Mouse (Mus musculus) effector memory CD4-positive, alpha-beta T cell, adult 5 months (primary cell): Measurements from ENCODE around the gene Krt77. TPM values are rescaled to one million over a fixed set of nuclear protein-coding genes. Genes with fewer than 3 reads are reported as not detected.

Experiments
- polyA plus RNA-seq: library from polyadenylated mRNA; unstranded; fragments of 100-300 nt; shearing (Covaris generic); gene quantifications from one replicate; pipeline ENCODE4 v1.2.1, GENCODE M21; 2017

The Krt77 gene
- not detected for polyA plus RNA-seq

DNA sequence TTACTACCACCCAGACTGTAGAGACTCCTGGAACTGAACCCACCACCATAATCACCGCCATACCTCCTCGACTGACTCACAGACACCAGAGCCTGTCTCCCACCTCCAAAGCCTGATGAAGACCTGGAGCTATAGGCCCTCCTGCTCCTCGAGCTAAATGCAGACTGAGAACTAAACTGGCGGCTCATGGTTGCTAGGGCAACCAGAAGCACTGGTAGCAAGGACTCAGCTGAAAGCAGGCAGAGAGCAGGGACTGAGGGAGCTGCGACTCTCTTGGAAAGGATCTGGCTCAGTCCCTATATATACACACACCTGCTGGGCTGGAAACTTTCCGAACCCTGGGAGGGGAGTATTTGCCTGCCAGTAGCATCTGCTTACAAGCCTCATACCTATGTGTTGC lies at the start of gene Krt77:
TSS of gene Krt77 (minus strand) at position 275 of the 400 bp plus-strand sequence.

DNA sequence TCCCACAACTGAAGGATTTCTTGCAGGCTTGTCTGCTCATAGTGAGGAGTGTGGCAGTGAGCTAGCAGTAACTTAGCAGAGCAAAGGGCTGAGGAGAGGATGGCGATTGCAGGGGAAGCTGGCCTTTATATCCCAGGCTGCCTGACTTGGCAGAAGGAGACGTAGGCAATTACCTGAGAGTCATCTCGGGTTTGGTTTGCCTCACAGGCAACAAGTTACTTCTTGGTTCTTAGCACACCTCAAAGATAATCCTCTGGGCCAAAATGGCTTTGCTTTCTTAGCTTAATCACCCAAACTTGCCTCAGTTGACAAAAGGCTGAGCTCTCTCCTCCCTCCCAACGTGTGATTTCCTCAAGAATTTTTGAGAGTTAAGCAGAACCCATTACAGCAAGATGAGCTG lies 23.3 kb upstream of the Krt77 start, which contains the start of gene Krt76:
TSS of gene Krt76 (minus strand) at position 101 of the 400 bp plus-strand sequence.

GRCm38 (mm10) chr15:101850694-101851093 lies 18.8 kb downstream of the Krt77 start, which contains the start of gene Krt1:
TSS of gene Krt1 (minus strand) at chr15:101850794.

GRCm38 (mm10) chr15:101817875-101818274 lies 51.6 kb downstream of the Krt77 start, which contains the start of gene Krt2:
TSS of gene Krt2 (minus strand) at chr15:101818169.

Other genes with a start within 250 kb of the Krt77 start
- not detected for gene Gm5414, start 241.5 kb downstream of the Krt77 start, polyA plus RNA-seq
- gene Gm5478, start 222.3 kb downstream of the Krt77 start, polyA plus RNA-seq: not detected
- gene Krt6b, start 189.4 kb downstream of the Krt77 start, polyA plus RNA-seq: not detected
- not detected for gene Krt6a, start 175.4 kb downstream of the Krt77 start, polyA plus RNA-seq
- gene Krt5, start 156.8 kb downstream of the Krt77 start, polyA plus RNA-seq: not detected
- gene Krt71, start 126.6 kb downstream of the Krt77 start, polyA plus RNA-seq: not detected
- not detected for gene Krt72, start 83.2 kb downstream of the Krt77 start, polyA plus RNA-seq
- gene Krt73, start 67.4 kb downstream of the Krt77 start, polyA plus RNA-seq: not detected
- gene Krt2, start 51.5 kb downstream of the Krt77 start, polyA plus RNA-seq: not detected
- 0.62 TPM for gene Krt1, start 18.9 kb downstream of the Krt77 start, polyA plus RNA-seq
- not detected for gene Krt76, start 23.2 kb upstream of the Krt77 start, polyA plus RNA-seq
- gene Krt4, start 55.0 kb upstream of the Krt77 start, polyA plus RNA-seq: not detected
- not detected for gene Krt79, start 70.6 kb upstream of the Krt77 start, polyA plus RNA-seq
- gene Krt78, start 84.6 kb upstream of the Krt77 start, polyA plus RNA-seq: not detected
- gene Krt8, start 134.8 kb upstream of the Krt77 start, polyA plus RNA-seq: not detected
- not detected for gene Krt18, start 158.5 kb upstream of the Krt77 start, polyA plus RNA-seq
- gene Eif4b, start 204.1 kb upstream of the Krt77 start, polyA plus RNA-seq: 90.3 TPM
- 3.1 TPM for gene Tns2, start 230.7 kb upstream of the Krt77 start, polyA plus RNA-seq